Mouse (Mus musculus): ENCODE data around the gene Wdfy2. TPM values are rescaled to one million over a fixed set of nuclear protein-coding genes. Genes with fewer than 3 reads are reported as not detected.
"Not testable (repeated sequence)": the region's sequence is repeated elsewhere in the genome, so short reads cannot be mapped to it uniquely, and the experiment has no call there.

The Wdfy2 gene
- polyA plus RNA-seq, 2 experiments: 10.9 to 12.8 TPM

GRCm38 (mm10) chr14:62892771-62893641 lies 55.5 kb downstream of the Wdfy2 start:
- TF ChIP-seq POLR2A (IDR thresholded peaks at IDR 0.05; ENCODE audit: borderline replicate concordance, extremely low read depth, insufficient read depth, insufficient read length): no peak
- DNase-seq (ENCODE audit: low spot score) (no peak), ATAC-seq (ENCODE audit: low FRiP score, low read depth) (no peak)
- 77% methylated on average over 8 of the region's 8 CpGs for WGBS
- Histone ChIP-seq H3K9me3 (ENCODE audit: control insufficient read depth, low read length) (no peaks in the 10 kb centered on the region), H3K4me1 (ENCODE audit: control insufficient read depth, insufficient read depth, low read length) (0 out of 2 replicates have a peak, but pooled peaks cover 5% of the 10 kb centered on the region), H3K27me3 (ENCODE audit: control insufficient read depth, insufficient read depth, low read length) (no peaks in the 10 kb centered on the region), H3K27ac (replicated peaks; ENCODE audit: low read depth, low read length) (no peak overlapping the region), H3K4me2 (replicated peaks; ENCODE audit: low read depth, low read length, severe bottlenecking) (no peak overlapping the region), H3K9ac (ENCODE audit: low read depth, low read length, severe bottlenecking) (no peak overlapping the region), H3K4me3 (replicated peaks; ENCODE audit: low read length) (no peak overlapping the region), H3K36me3 (ENCODE audit: control insufficient read depth, insufficient read depth, low read length) (no peaks in the 10 kb centered on the region)

DNA sequence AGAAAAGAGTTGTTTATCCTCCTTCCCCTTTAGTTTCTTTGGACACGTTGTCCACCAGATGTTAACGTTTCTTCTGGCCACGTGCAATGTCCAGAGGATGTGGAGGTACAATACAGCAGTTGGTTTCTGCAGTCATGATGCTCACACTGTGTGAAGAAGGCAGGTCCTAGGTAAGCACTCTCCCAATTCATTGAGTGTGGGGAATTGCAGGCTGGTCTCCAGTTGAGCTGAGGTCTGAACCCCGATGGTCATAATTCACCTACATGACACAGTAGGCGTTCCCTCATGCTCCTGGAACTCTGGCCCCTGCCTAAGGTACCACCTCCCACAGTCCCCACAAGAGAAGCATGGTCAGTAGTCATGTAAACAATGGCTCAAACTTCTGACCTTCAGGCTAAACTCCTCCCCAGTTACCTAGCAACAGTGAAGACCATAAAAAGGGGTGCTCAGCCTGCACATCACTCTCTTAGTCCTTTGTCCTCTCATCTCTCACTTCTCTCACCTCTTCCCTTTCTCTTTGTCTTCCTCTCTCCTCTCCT lies 56.2 kb downstream of the Wdfy2 start:
- not testable (repeated sequence) for ATAC-seq (ENCODE audit: low FRiP score, low read depth); H3K27ac ChIP-seq (replicated peaks; ENCODE audit: low read depth, low read length); H3K9me3 ChIP-seq (ENCODE audit: control insufficient read depth, low read length); H3K4me1 ChIP-seq (ENCODE audit: control insufficient read depth, insufficient read depth, low read length); H3K27me3 ChIP-seq (ENCODE audit: control insufficient read depth, insufficient read depth, low read length); H3K4me3 ChIP-seq (replicated peaks; ENCODE audit: low read length); H3K9ac ChIP-seq (ENCODE audit: low read depth, low read length, severe bottlenecking); DNase-seq (ENCODE audit: low spot score); H3K4me2 ChIP-seq (replicated peaks; ENCODE audit: low read depth, low read length, severe bottlenecking); H3K36me3 ChIP-seq (ENCODE audit: control insufficient read depth, insufficient read depth, low read length)
- 48% methylated on average over 5 of the region's 5 CpGs for WGBS

DNA sequence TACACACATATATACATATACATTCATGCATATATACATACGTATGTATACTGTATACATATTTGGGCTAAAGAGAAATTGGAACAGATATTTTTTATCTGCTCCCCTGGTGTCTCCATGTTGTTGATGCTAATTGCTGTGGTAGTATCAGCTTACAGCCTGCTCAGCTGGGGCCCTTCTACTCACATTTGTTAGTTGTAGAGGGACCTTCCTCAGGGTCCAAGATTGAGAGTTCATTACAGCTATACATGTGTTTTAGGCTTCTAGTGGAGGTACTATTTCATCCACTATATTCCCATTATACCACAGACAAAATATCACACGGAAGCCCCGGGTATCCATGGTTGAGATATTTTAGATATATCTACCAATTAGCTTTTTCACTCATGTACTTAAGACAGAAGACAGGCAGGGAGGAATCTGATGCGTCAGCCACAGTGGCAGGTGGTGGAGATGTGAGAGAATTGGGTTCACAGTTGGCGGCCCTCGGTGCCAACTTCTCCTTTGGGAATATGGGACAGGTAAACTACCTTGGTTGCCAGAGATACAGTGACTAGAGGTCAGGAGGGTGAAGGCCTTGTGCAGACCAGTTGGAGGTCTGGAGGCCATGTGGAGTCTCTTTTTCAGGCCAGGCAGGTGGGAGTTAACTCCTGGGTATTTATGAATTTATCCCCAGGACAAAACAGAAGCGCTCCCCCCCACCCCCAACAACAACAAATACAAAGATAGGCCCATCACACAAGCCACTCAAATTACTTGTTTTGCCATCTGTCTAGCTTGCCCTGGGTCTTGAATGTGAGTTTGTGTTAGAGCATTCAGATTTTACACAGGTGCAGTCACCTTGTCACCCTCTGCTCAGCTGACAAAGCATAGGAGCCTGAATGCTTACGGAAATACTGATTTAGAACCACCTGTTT lies 57.7 kb downstream of the Wdfy2 start:
- Histone ChIP-seq H3K27ac (replicated peaks; ENCODE audit: low read depth, low read length) (no peak overlapping the region), H3K9ac (ENCODE audit: low read depth, low read length, severe bottlenecking) (no peak overlapping the region), H3K27me3 (ENCODE audit: control insufficient read depth, insufficient read depth, low read length) (no peaks in the 10 kb centered on the region), H3K36me3 (ENCODE audit: control insufficient read depth, insufficient read depth, low read length) (no peaks in the 10 kb centered on the region), H3K4me1 (ENCODE audit: control insufficient read depth, insufficient read depth, low read length) (0 out of 2 replicates have a peak, but pooled peaks cover 5% of the 10 kb centered on the region), H3K4me2 (replicated peaks; ENCODE audit: low read depth, low read length, severe bottlenecking) (no peak overlapping the region), H3K4me3 (replicated peaks; ENCODE audit: low read length) (no peak overlapping the region), H3K9me3 (ENCODE audit: control insufficient read depth, low read length) (no peaks in the 10 kb centered on the region)
- TF ChIP-seq POLR2A (IDR thresholded peaks at IDR 0.05; ENCODE audit: borderline replicate concordance, extremely low read depth, insufficient read depth, insufficient read length): no peak
- DNase-seq (ENCODE audit: low spot score) (no peak), ATAC-seq (ENCODE audit: low FRiP score, low read depth) (no peak)
- WGBS: 84% methylated on average over 8 of the region's 8 CpGs

GRCm38 (mm10) chr14:62898061-62898460 lies 60.6 kb downstream of the Wdfy2 start:
- H3K9ac ChIP-seq (ENCODE audit: low read depth, low read length, severe bottlenecking): no peak overlapping the region
- no peaks in the 10 kb centered on the region for H3K9me3 ChIP-seq (ENCODE audit: control insufficient read depth, low read length)
- no peak for TF ChIP-seq POLR2A (IDR thresholded peaks at IDR 0.05; ENCODE audit: borderline replicate concordance, extremely low read depth, insufficient read depth, insufficient read length)
- no peak for DNase-seq (ENCODE audit: low spot score)
- 0 out of 2 replicates have a peak, but pooled peaks cover under 1% of the 10 kb centered on the region for H3K4me1 ChIP-seq (ENCODE audit: control insufficient read depth, insufficient read depth, low read length)
- ATAC-seq (ENCODE audit: low FRiP score, low read depth): no peak
- no peak overlapping the region for H3K27ac ChIP-seq (replicated peaks; ENCODE audit: low read depth, low read length)
- no peak overlapping the region for H3K4me2 ChIP-seq (replicated peaks; ENCODE audit: low read depth, low read length, severe bottlenecking)
- 73% methylated on average over 6 of the region's 6 CpGs for WGBS
- H3K27me3 ChIP-seq (ENCODE audit: control insufficient read depth, insufficient read depth, low read length): no peaks in the 10 kb centered on the region
- H3K4me3 ChIP-seq (replicated peaks; ENCODE audit: low read length): no peak overlapping the region
- H3K36me3 ChIP-seq (ENCODE audit: control insufficient read depth, insufficient read depth, low read length): no peaks in the 10 kb centered on the region

DNA sequence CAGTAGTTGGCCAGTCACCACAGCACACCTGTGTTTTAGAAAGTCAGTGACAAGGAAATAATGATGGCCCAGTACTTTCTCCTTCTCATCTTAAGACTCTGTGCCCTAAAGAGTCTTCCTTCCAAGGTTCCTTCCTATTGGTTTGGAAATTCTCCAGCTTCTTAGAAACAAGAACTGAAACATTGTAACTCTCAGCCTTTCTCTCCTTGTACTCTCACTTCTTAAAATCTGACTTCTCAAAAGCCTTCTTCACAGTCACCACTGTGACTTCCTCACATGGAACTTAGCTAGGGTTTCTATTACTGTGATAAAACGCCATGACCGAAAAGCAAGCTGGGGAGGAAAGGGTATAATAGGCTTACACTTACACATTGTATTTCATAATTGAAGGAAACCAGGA lies 70.4 kb downstream of the Wdfy2 start:
- DNase-seq (ENCODE audit: low spot score) (no peak), ATAC-seq (ENCODE audit: low FRiP score, low read depth) (no peak)
- Histone ChIP-seq H3K36me3 (ENCODE audit: control insufficient read depth, insufficient read depth, low read length) (no peaks in the 10 kb centered on the region), H3K27me3 (ENCODE audit: control insufficient read depth, insufficient read depth, low read length) (no peaks in the 10 kb centered on the region), H3K4me2 (replicated peaks; ENCODE audit: low read depth, low read length, severe bottlenecking) (no peak overlapping the region), H3K4me3 (replicated peaks; ENCODE audit: low read length) (no peak overlapping the region), H3K4me1 (ENCODE audit: control insufficient read depth, insufficient read depth, low read length) (no peaks in the 10 kb centered on the region), H3K9ac (ENCODE audit: low read depth, low read length, severe bottlenecking) (no peak overlapping the region), H3K27ac (replicated peaks; ENCODE audit: low read depth, low read length) (no peak overlapping the region), H3K9me3 (ENCODE audit: control insufficient read depth, low read length) (no peaks in the 10 kb centered on the region)
- no peak for TF ChIP-seq POLR2A (IDR thresholded peaks at IDR 0.05; ENCODE audit: borderline replicate concordance, extremely low read depth, insufficient read depth, insufficient read length)
- 96% methylated on average over 2 of the region's 2 CpGs for WGBS

Data from limb, embryonic 14.5 days (tissue).